Mouse (Mus musculus): ENCODE results near the gene Col26a1.

The Col26a1 gene

DNA sequence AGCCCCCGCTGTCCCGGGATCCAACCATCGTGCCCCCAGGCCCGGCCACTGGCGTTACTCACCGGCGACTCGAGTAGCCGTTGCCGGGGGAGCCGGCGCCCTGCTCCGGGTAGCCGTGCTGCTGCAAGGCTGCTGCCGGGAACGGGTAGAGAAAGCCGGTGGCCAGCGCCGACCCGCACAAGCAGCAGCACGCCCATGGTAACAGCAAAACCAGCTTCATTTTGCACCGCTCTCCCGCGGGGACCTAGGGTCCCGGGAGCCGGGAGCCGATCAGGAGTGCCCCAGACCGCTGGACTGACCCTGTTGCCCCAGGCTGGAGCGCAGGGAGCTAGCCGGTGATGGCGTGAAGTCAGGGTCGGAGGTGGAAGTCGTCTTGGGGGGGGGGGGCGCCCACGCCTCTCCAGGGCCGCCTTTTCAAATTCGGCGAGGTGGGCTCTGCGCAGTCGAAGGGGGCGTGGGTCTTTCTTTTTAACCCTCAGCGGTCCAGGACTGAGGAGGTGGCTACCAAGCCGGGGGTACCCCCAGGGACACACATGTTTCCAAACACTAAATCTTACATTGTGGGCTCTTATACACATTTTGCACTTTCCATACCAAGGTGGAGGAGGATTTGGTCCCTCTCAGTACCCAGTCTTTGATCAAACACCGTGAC is at the start of gene Col26a1:
Col26a1 (minus strand) TSS at position 422 of the 652 bp plus-strand sequence.
- Histone ChIP-seq H3K4me1 (replicated peaks; ENCODE audit: low read depth, low read length) (peaks cover 18% of the 10 kb centered on the region), H3K36me3 (ENCODE audit: insufficient read depth, low read length) (no peaks in the 10 kb centered on the region), H3K9me3 (ENCODE audit: low read length) (no peaks in the 10 kb centered on the region), H3K4me3 (replicated peaks; ENCODE audit: low read length) (peak within 1 kb of the TSS; percentile 75), H3K27me3 (ENCODE audit: insufficient read depth, low read length) (peaks cover 72% of the 10 kb centered on the region)
- TF ChIP-seq CTCF (conservative IDR thresholded peaks at IDR 0.05; ENCODE audit: low read length) (no peak), NANOG (IDR thresholded peaks at IDR 0.05; ENCODE audit: borderline replicate concordance, low read length) (no peak), POU5F1 (IDR thresholded peaks at IDR 0.05; ENCODE audit: borderline replicate concordance, low read length) (no peak)

DNA sequence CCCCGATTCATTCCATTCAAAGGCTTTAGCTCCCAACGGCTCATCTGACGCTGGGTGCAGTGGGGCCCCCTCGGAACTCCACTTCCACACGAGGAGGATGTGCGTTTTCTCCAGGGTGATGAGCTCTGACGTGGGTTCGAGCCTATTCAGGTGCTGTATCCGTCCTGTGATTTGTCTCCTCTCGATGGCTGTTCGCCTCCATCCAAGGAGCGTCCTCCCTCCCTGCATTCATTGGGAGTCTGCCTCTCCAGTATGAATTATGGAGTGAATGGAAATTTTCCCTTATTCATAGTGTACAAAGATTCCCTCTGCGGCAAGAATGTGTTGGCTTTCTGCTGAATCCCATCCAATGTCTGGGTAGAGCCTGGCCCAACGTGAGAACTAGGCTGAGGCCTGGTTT is 48.9 kb upstream of the Col26a1 start:
- no peaks in the 10 kb centered on the region for H3K9me3 ChIP-seq (ENCODE audit: low read length)
- TF ChIP-seq NANOG (IDR thresholded peaks at IDR 0.05; ENCODE audit: borderline replicate concordance, low read length) (no peak), CTCF (conservative IDR thresholded peaks at IDR 0.05; ENCODE audit: low read length) (no peak), POU5F1 (IDR thresholded peaks at IDR 0.05; ENCODE audit: borderline replicate concordance, low read length) (no peak)
- no peaks in the 10 kb centered on the region for H3K27me3 ChIP-seq (ENCODE audit: insufficient read depth, low read length)
- peaks cover 83% of the 10 kb centered on the region for H3K4me1 ChIP-seq (replicated peaks; ENCODE audit: low read depth, low read length)
- H3K4me3 ChIP-seq (replicated peaks; ENCODE audit: low read length), result 0 out of 2 replicates have a peak overlapping the region, but pooled peaks have one; percentile 4
- H3K36me3 ChIP-seq (ENCODE audit: insufficient read depth, low read length), result peaks cover 78% of the 10 kb centered on the region

DNA sequence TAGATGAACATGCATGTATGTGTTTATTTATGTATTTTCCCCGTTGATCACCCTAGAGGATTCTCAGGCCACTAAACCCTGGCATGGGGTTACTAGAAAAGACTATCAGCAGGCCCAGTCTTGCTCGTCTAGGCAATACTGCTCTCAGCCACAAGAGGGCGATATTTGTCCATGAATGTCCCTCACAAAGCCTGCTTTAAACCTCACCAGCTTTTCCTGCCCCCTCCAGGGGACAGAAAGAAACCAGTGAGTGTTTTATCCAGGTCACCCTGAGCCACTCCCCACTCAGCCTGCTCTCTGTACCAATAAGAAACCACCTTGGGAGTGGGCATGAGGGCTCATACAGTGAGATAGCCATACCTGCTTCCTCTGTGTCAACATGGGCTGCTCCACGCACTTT is 46.1 kb upstream of the Col26a1 start:
- H3K4me3 ChIP-seq (replicated peaks; ENCODE audit: low read length), result no peak overlapping the region
- no peaks in the 10 kb centered on the region for H3K9me3 ChIP-seq (ENCODE audit: low read length)
- peaks cover 64% of the 10 kb centered on the region for H3K4me1 ChIP-seq (replicated peaks; ENCODE audit: low read depth, low read length)
- no peak for TF ChIP-seq NANOG (IDR thresholded peaks at IDR 0.05; ENCODE audit: borderline replicate concordance, low read length)
- peak; percentile 71 for TF ChIP-seq CTCF (conservative IDR thresholded peaks at IDR 0.05; ENCODE audit: low read length)
- no peaks in the 10 kb centered on the region for H3K27me3 ChIP-seq (ENCODE audit: insufficient read depth, low read length)
- H3K36me3 ChIP-seq (ENCODE audit: insufficient read depth, low read length), result peaks cover 86% of the 10 kb centered on the region

GRCm38 (mm10) chr5:136923751-136924478 is 40.9 kb upstream of the Col26a1 start:
- Histone ChIP-seq H3K36me3 (ENCODE audit: insufficient read depth, low read length) (peaks cover 63% of the 10 kb centered on the region), H3K4me1 (replicated peaks; ENCODE audit: low read depth, low read length) (peaks cover 51% of the 10 kb centered on the region), H3K4me3 (replicated peaks; ENCODE audit: low read length) (no peak overlapping the region), H3K27me3 (ENCODE audit: insufficient read depth, low read length) (no peaks in the 10 kb centered on the region), H3K9me3 (ENCODE audit: low read length) (no peaks in the 10 kb centered on the region)
- TF ChIP-seq NANOG (IDR thresholded peaks at IDR 0.05; ENCODE audit: borderline replicate concordance, low read length), result no peak
- TF ChIP-seq CTCF (conservative IDR thresholded peaks at IDR 0.05; ENCODE audit: low read length), result no peak
- TF ChIP-seq POU5F1 (IDR thresholded peaks at IDR 0.05; ENCODE audit: borderline replicate concordance, low read length), result no peak

- peaks cover 59% of the 10 kb centered on the region for H3K36me3 ChIP-seq (ENCODE audit: insufficient read depth, low read length)
- no peaks in the 10 kb centered on the region for H3K9me3 ChIP-seq (ENCODE audit: low read length)
- no peaks in the 10 kb centered on the region for H3K27me3 ChIP-seq (ENCODE audit: insufficient read depth, low read length)
- TF ChIP-seq NANOG (IDR thresholded peaks at IDR 0.05; ENCODE audit: borderline replicate concordance, low read length) (no peak), POU5F1 (IDR thresholded peaks at IDR 0.05; ENCODE audit: borderline replicate concordance, low read length) (no peak), CTCF (conservative IDR thresholded peaks at IDR 0.05; ENCODE audit: low read length) (no peak)
- no peak overlapping the region for H3K4me3 ChIP-seq (replicated peaks; ENCODE audit: low read length)
- peaks cover 51% of the 10 kb centered on the region for H3K4me1 ChIP-seq (replicated peaks; ENCODE audit: low read depth, low read length)
These were observed 39.8 kb upstream of the Col26a1 start for GRCm38 (mm10) chr5:136922830-136923229.

GRCm38 (mm10) chr5:136919546-136920301 is 36.7 kb upstream of the Col26a1 start:
- Histone ChIP-seq H3K9me3 (ENCODE audit: low read length) (peaks cover 3% of the 10 kb centered on the region), H3K27me3 (ENCODE audit: insufficient read depth, low read length) (no peaks in the 10 kb centered on the region), H3K36me3 (ENCODE audit: insufficient read depth, low read length) (peaks cover 32% of the 10 kb centered on the region), H3K4me3 (replicated peaks; ENCODE audit: low read length) (peak overlapping the region; percentile 88), H3K4me1 (replicated peaks; ENCODE audit: low read depth, low read length) (peaks cover 40% of the 10 kb centered on the region)
- no peak for TF ChIP-seq POU5F1 (IDR thresholded peaks at IDR 0.05; ENCODE audit: borderline replicate concordance, low read length)
- no peak for TF ChIP-seq NANOG (IDR thresholded peaks at IDR 0.05; ENCODE audit: borderline replicate concordance, low read length)
- TF ChIP-seq CTCF (conservative IDR thresholded peaks at IDR 0.05; ENCODE audit: low read length), result no peak

- H3K36me3 ChIP-seq (ENCODE audit: insufficient read depth, low read length), result peaks cover 27% of the 10 kb centered on the region
- H3K4me3 ChIP-seq (replicated peaks; ENCODE audit: low read length), result peak overlapping the region; percentile 88
- TF ChIP-seq NANOG (IDR thresholded peaks at IDR 0.05; ENCODE audit: borderline replicate concordance, low read length) (no peak), POU5F1 (IDR thresholded peaks at IDR 0.05; ENCODE audit: borderline replicate concordance, low read length) (no peak), CTCF (conservative IDR thresholded peaks at IDR 0.05; ENCODE audit: low read length) (no peak)
- peaks cover 34% of the 10 kb centered on the region for H3K4me1 ChIP-seq (replicated peaks; ENCODE audit: low read depth, low read length)
- no peaks in the 10 kb centered on the region for H3K27me3 ChIP-seq (ENCODE audit: insufficient read depth, low read length)
- H3K9me3 ChIP-seq (ENCODE audit: low read length), result peaks cover 3% of the 10 kb centered on the region
These were observed 35.9 kb upstream of the Col26a1 start for GRCm38 (mm10) chr5:136918655-136919472.

Measured in E14TG2a.4 (cell line).